Mouse (Mus musculus) stomach, postnatal 0 days (tissue): ENCODE measurements at regions not wholly inside any gene's neighbourhood (a gene's known extent, or its start where the extent isn't known, plus 50 kb on each side); places are given as distances from the start of the nearest gene placed in this dataset.

Experiments used
- CTCF ChIP-seq: IDR thresholded peaks from 2 replicates; pipeline ENCODE4 v1.5.1; 2016; ENCODE audit warnings: antibody characterized with exemption, low read depth, mild to moderate bottlenecking, moderate library complexity
- EP300 ChIP-seq: optimal IDR thresholded peaks from 2 replicates; pipeline ENCODE3; 2016; ENCODE audit warnings: antibody characterized with exemption

DNA sequence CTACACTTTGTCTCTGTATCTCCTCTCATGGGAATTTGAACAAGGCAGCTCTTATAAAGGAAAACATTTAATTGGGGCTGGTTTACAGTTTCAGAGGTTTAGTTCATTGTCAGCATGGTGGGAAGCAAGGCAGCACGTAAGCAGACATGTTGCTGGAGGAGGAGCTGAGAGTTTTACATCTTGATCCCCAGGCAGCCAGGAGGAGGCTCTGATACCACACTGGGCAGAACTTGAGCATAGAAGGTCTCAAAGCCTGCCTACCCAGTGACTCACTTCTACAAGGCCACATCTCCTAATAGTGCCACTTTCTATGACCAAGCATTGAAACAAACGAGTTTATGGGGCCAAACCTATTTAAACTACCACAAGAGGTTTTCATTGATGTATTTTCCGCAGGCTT is 67.9 kb upstream of the Comtd1 start:
- TF ChIP-seq CTCF = no peak
- TF ChIP-seq EP300 = no peak
